Mouse (Mus musculus): ENCODE data around the gene Olfr1218.

DNA sequence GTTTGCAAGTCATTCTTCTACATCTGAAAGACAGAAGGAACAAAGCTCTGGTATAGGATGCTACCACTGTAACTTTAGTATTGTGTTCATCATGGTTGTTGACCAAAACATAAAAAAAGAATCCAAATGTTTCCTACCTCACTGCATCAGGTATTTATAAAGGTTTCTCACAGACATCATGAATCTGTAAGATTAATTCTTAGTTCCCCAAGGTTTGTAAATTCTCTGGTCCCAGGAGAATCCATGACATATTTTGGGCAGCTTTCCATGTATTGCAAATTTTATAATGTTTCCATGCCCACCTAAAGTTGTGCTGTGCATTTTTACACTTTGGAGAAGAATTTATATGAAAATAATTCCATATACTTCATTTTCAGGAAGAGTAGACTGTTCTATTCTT, at the start of gene Olfr1218:
- TF ChIP-seq CTCF (IDR thresholded peaks at IDR 0.05; ENCODE audit: insufficient read depth, low read depth, low read length) (no peak), POLR2A (IDR thresholded peaks at IDR 0.05; ENCODE audit: insufficient read depth, low read depth, low read length) (no peak)
